Mouse (Mus musculus) heart, embryonic 13.5 days (tissue): ENCODE data around the gene Cpt1c. TPM values are rescaled to one million over a fixed set of nuclear protein-coding genes. Genes with fewer than 3 reads are reported as not detected.

Experiments used
- ATAC-seq: fragments of 200-750 bp; cut with Nextera tagmentation; 2 replicates; pipeline ENCODE4 v1.8.0; 2017; ENCODE audit warnings: moderate TSS enrichment; ENCODE audit not compliant: insufficient number of reproducible peaks, low FRiP score, low TSS enrichment; ENCODE audit errors: extremely low read depth
- H3K27ac ChIP-seq: fragments of 300-500 bp; sonication (generic); replicated peaks from 2 replicates; pipeline ENCODE4 v1.5.1; 2015; ENCODE audit warnings: moderate library complexity, mild to moderate bottlenecking, inconsistent platforms
- H3K27me3 ChIP-seq: fragments of 300-500 bp; sonication (generic); replicated peaks from 2 replicates; pipeline ENCODE4 v1.6.1; 2015; ENCODE audit warnings: mild to moderate bottlenecking, inconsistent platforms
- H3K36me3 ChIP-seq: fragments of 300-500 bp; sonication (generic); 2 replicates; pipeline ENCODE4 v1.6.1; 2015; ENCODE audit warnings: mild to moderate bottlenecking, inconsistent platforms
- H3K4me1 ChIP-seq: fragments of 300-500 bp; sonication (generic); 2 replicates; pipeline ENCODE4 v1.6.1; 2015; ENCODE audit warnings: inconsistent platforms
- H3K4me2 ChIP-seq: fragments of 300-500 bp; sonication (generic); 2 replicates; pipeline ENCODE4 v1.6.1; 2015; ENCODE audit warnings: inconsistent platforms, mild to moderate bottlenecking, moderate library complexity
- H3K4me3 ChIP-seq: fragments of 300-500 bp; sonication (generic); 2 replicates; pipeline ENCODE4 v1.5.1; 2015; ENCODE audit warnings: moderate library complexity, mild to moderate bottlenecking, inconsistent platforms
- H3K9ac ChIP-seq: fragments of 300-500 bp; sonication (generic); 2 replicates; pipeline ENCODE4 v1.6.1; 2015; ENCODE audit warnings: inconsistent platforms, mild to moderate bottlenecking, moderate library complexity
- H3K9me3 ChIP-seq: fragments of 300-500 bp; sonication (generic); 2 replicates; pipeline ENCODE4 v1.6.1; 2016; ENCODE audit warnings: inconsistent platforms
- WGBS: fragments of 180-500 bp; shearing (Covaris S2); methylation state at CpG from one replicate; pipeline ENCODE4 v1.1.7; 2015; ENCODE audit warnings: mixed read lengths; 5-methylcytosine and 5-hydroxymethylcytosine counted together
- polyA plus RNA-seq: library from polyadenylated mRNA; unstranded; fragments of >200 nt; fragmentation: Nextera tagmentation; extraction: Ambion mirVana; gene quantifications from 2 replicates; pipeline ENCODE4 v1.2.1, GENCODE M21; 2015

Gene Cpt1c
- polyA plus RNA-seq, 1 experiment from 2014 or later, result 9.8 TPM

DNA sequence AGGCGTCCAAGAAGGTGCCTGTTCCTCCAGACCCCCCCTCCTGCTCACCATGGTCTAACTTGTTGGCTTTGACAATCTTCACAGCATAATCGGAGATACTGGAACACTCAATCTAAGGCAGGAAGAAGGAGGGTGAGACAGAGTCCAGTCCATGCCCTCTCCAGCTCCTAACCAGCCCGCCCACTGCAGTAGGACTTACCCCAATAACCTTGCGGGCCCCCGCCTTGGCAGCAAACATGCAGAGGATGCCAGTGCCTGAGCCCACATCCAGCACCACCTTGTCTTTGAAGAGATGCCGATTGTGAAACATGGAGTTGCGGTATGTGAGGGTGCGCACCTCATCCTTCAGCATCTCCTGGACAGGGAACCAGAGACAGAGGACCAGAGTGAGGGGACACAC, 6.9 kb upstream of the Cpt1c start:
- H3K36me3 ChIP-seq, result peaks cover 78% of the 10 kb centered on the region
- H3K4me3 ChIP-seq, result no peak overlapping the region
- no peak overlapping the region for H3K9ac ChIP-seq
- no peak overlapping the region for H3K27ac ChIP-seq
- no peaks in the 10 kb centered on the region for H3K27me3 ChIP-seq
- no peak overlapping the region for H3K4me2 ChIP-seq
- WGBS, result 93% methylated on average over 8 of the region's 8 CpGs
- H3K9me3 ChIP-seq, result no peaks in the 10 kb centered on the region
- no peak for ATAC-seq
- H3K4me1 ChIP-seq, result peaks cover 23% of the 10 kb centered on the region

DNA sequence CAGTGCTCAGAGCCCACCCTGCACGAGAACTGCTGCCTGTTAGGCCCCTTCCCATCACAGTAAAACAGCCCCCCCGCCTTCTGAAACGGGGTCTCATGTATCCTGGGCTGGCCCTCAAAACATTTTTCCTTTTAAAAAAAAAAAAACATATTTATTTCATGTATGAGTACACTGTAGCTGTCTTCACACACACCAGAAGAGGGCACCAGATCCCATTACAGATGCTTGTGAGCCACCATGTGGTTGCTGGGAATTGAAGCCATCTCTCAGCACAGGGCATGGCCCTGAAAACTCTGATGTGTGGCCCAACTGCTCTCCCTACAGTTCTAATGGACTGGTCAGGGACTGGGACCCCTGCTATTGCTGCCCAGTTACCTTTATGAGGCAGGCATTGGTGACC, 3.6 kb upstream of the Cpt1c start:
- 93% methylated on average over 3 of the region's 3 CpGs for WGBS

DNA sequence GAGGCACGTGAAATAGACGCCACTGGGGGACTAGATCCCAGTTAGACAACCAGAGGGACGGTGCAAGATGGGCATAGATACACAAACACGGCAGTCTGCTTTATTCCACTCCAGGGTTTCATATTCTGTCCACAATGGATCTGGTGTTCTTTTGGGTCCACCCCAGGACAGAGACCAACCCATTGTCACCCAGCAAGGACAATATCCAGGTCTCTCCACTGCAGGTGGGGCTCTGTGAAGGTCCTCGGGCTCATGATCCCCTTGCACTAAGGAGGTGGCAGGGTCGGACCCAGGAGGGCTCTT, 417 bp upstream of the Cpt1c start:
- Histone ChIP-seq H3K9me3 (no peaks in the 10 kb centered on the region), H3K4me1 (peaks cover 31% of the 10 kb centered on the region), H3K27me3 (no peaks in the 10 kb centered on the region), H3K27ac (0 out of 2 replicates have a peak overlapping the region, but pooled peaks have one; percentile 2), H3K4me3 (peak overlapping the region; percentile 54; the same call in 1 of the 2 replicates), H3K9ac (no peak overlapping the region), H3K4me2 (peak overlapping the region; percentile 76), H3K36me3 (peaks cover 49% of the 10 kb centered on the region)
- no peak for ATAC-seq
- WGBS, result 23% methylated on average over 6 of the region's 6 CpGs

More for the DNA sequence above, 3.6 kb upstream of the Cpt1c start:
- Histone ChIP-seq H3K9ac (no peak overlapping the region), H3K4me1 (peaks cover 18% of the 10 kb centered on the region), H3K4me2 (no peak overlapping the region), H3K36me3 (peaks cover 80% of the 10 kb centered on the region), H3K27me3 (no peaks in the 10 kb centered on the region), H3K27ac (no peak overlapping the region), H3K4me3 (no peak overlapping the region), H3K9me3 (no peaks in the 10 kb centered on the region)
- ATAC-seq, result no peak

DNA sequence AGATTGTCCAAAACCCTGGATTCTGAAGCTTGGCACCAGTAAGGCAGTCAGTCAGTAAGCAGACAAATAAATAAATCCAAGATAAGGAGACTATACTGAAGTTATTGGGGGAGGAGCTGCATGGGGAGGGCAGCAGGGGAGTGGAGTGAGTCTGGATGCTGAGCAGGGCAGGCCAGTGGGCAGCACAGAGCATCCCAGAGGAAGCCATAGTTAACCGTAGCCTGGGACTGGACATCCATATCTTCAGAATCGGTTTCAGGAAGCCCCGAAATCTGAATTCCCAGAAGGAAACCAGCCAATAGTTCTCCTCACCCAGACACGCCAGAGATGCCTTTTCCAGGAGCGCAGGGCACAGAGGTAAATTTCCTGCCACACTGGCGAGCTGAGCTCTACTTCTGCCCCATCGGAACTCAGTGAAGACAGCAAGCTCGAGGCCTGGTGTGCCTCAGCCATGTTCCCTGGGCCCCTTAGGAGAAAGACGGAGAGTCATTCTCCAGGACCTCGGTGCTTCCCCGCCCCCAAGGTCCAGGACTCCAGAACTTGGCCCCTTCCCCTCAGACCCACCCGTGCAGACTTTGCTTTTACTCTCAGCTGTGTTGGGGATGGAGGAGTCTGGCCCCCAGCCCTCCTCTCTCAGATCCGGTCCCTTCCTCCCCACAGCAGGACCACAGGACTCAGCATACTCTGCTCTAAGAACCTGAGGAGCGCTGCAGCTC, 1.1 kb downstream of the Cpt1c start:
- H3K4me2 ChIP-seq, result peak overlapping the region; percentile 76
- peak overlapping the region; percentile 77 for H3K9ac ChIP-seq
- H3K27me3 ChIP-seq, result no peaks in the 10 kb centered on the region
- peak overlapping the region; percentile 54 for H3K4me3 ChIP-seq
- H3K4me1 ChIP-seq, result peaks cover 35% of the 10 kb centered on the region
- 0 out of 2 replicates have a peak overlapping the region, but pooled peaks have one; percentile 0 for H3K27ac ChIP-seq
- WGBS, result 42% methylated on average over 14 of the region's 14 CpGs
- peaks cover 34% of the 10 kb centered on the region for H3K36me3 ChIP-seq
- no peak for ATAC-seq
- no peaks in the 10 kb centered on the region for H3K9me3 ChIP-seq

DNA sequence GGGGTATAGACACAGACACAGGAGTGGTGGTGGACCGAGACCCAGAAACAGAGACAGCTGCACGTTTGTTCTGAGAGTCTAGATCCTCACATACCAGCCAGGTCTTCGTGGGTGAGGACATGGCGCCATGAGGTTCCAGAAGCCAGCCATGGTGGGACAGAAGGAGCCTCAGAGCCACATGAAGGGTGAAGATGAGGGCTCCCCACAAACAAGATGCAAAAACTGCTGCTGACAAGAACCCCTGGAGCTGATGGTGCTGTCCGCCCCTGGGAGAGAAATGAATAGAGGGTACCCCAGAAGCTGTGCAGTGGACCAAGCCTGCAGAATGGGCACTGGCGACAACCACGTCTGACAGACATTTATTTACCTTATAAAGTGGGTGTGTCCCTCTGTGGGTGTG, 3.5 kb downstream of the Cpt1c start:
- no peaks in the 10 kb centered on the region for H3K27me3 ChIP-seq
- peak overlapping the region; percentile 56 for H3K4me3 ChIP-seq
- 79% methylated on average over 7 of the region's 7 CpGs for WGBS
- peak overlapping the region; percentile 75 for H3K9ac ChIP-seq
- ATAC-seq, result no peak
- H3K36me3 ChIP-seq, result peaks cover 18% of the 10 kb centered on the region
- H3K4me1 ChIP-seq, result peaks cover 35% of the 10 kb centered on the region
- H3K27ac ChIP-seq, result no peak overlapping the region; the same call in 1 of the 2 replicates
- H3K4me2 ChIP-seq, result peak overlapping the region; percentile 79
- no peaks in the 10 kb centered on the region for H3K9me3 ChIP-seq

DNA sequence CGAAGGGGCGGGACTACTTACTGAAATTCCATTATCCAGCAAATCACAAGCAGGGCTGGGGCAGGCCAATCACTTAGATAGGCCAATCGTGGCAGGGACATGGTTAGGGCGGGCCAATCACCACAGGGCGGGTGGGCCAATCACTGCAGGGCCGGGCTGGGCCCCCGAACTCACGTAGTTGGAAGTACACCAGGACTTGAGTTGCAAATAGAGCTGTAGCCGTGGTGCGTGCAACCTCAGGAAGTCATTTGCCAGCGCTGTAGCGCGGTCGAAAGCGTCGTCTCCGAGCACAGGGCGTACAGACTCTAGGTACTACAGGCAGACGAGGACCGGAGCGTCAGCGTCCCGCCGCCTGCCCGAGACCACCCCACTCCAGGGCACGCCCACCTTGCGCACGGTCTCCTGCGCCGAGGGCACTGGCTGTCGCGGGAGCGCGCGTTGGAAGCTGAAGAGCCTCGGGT, 4.4 kb downstream of the Cpt1c start:
- Histone ChIP-seq H3K27ac (peak overlapping the region; percentile 74), H3K4me1 (peaks cover 35% of the 10 kb centered on the region), H3K4me2 (peak overlapping the region; percentile 79), H3K9ac (peak overlapping the region; percentile 75), H3K27me3 (no peaks in the 10 kb centered on the region), H3K36me3 (peaks cover 17% of the 10 kb centered on the region), H3K9me3 (no peaks in the 10 kb centered on the region), H3K4me3 (peak overlapping the region; percentile 56)
- WGBS, result under 1% methylated on average over 36 of the region's 36 CpGs
- peak; percentile 89 for ATAC-seq

DNA sequence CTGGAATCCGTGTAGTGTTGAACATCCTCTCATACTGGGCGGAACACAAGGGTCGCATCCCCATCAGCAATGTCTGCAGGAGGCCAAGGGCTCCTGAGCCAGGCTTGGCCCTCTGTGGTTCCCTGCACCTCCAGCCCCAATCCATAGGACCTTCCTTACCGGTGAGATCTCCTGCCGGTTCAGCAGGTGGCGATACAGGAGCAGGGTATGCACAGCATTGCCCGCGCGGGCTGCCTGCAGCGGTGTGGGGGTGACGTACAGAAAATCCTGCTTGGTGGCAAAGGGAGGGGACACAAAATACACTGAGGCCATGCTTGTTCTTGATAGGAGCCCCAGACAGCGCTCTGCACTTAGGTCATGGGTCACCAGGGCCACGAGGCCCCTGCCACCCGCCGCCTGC, 8.0 kb downstream of the Cpt1c start:
- H3K36me3 ChIP-seq, result peaks cover 42% of the 10 kb centered on the region
- ATAC-seq, result no peak
- no peak overlapping the region for H3K4me2 ChIP-seq

DNA sequence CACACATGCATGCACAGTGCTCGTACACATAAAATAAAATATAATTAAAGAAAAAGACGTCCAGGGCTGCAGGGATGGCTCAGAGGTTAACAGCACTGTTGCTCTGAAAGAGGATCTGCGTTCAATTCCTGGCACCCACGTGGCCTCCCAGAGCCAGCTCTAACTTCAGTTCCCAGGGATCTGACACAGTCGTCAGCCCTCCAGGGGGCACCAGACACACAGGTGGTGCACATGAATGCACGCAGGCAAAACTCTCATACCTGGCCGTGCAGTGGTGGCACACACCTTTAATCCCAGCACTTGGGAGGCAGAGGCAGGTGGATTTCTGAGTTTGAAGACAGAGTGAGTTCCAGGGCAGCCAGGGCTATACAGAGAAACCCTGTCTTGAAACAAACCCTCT, 8.7 kb downstream of the Cpt1c start:
- H3K4me1 ChIP-seq, result peaks cover 10% of the 10 kb centered on the region
- H3K9me3 ChIP-seq, result no peaks in the 10 kb centered on the region
- no peaks in the 10 kb centered on the region for H3K27me3 ChIP-seq
- no peak overlapping the region for H3K4me2 ChIP-seq
- no peak overlapping the region for H3K27ac ChIP-seq
- H3K36me3 ChIP-seq, result peaks cover 48% of the 10 kb centered on the region
- H3K4me3 ChIP-seq, result no peak overlapping the region
- 83% methylated on average over 7 of the region's 7 CpGs for WGBS
- no peak for ATAC-seq
- no peak overlapping the region for H3K9ac ChIP-seq

More for the DNA sequence above, 8.0 kb downstream of the Cpt1c start:
- Histone ChIP-seq H3K9ac (no peak overlapping the region), H3K27ac (no peak overlapping the region), H3K27me3 (no peaks in the 10 kb centered on the region), H3K9me3 (no peaks in the 10 kb centered on the region), H3K4me1 (peaks cover 16% of the 10 kb centered on the region), H3K4me3 (no peak overlapping the region)
- WGBS, result 60% methylated on average over 15 of the region's 15 CpGs

DNA sequence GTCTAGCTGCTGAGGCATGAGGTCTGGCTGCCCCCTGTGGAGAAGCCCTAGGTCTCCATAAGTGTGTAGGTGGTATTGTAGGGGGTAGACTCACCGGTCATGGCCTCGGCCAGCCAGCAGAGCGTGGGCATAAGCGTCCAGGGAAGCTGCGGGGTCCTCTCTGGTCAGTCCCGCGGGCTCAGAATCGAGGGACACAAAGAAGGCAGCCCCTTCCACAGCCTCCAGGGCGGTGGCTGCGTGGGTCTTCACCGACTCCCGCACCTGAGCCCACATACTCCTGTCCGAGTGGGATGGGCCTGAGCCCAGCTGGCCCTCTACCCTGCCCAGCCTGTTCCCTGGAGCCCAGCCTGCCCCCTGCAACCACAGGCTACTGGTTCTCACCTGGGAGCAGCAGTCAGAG, 9.7 kb downstream of the Cpt1c start:
- Histone ChIP-seq H3K4me1 (peaks cover 4% of the 10 kb centered on the region; the same call in 1 of the 2 replicates), H3K27ac (no peak overlapping the region), H3K4me2 (no peak overlapping the region), H3K9ac (no peak overlapping the region), H3K27me3 (no peaks in the 10 kb centered on the region), H3K9me3 (no peaks in the 10 kb centered on the region), H3K36me3 (peaks cover 54% of the 10 kb centered on the region), H3K4me3 (no peak overlapping the region)
- 91% methylated on average over 13 of the region's 13 CpGs for WGBS
- no peak for ATAC-seq

DNA sequence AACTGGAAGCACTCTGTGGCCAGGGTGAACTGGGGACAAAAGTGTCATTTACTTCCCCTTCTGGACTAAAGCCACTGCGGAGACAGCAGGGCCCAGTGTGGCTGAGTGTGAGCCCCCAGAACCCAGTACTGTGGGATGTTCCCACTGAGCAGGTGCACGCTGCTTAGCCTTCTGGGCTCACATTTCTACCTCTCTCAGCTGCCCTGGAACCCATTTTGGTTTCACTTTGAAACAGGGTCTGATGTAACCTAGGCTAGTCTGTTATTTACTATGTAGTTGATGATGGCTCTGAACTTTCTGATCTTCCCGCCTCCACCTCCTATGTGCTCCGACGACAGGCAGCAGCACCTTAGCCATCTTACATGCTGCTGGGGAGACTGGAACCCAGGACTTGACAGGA, 11.8 kb downstream of the Cpt1c start:
- peaks cover 58% of the 10 kb centered on the region for H3K36me3 ChIP-seq
- 90% methylated on average over 5 of the region's 5 CpGs for WGBS
- H3K27ac ChIP-seq, result no peak overlapping the region
- H3K9ac ChIP-seq, result no peak overlapping the region
- H3K9me3 ChIP-seq, result no peaks in the 10 kb centered on the region
- no peaks in the 10 kb centered on the region for H3K27me3 ChIP-seq
- no peak overlapping the region for H3K4me2 ChIP-seq
- H3K4me1 ChIP-seq, result no peaks in the 10 kb centered on the region
- 0 out of 2 replicates have a peak, but pooled peaks have one; percentile 28 for ATAC-seq
- no peak overlapping the region for H3K4me3 ChIP-seq

DNA sequence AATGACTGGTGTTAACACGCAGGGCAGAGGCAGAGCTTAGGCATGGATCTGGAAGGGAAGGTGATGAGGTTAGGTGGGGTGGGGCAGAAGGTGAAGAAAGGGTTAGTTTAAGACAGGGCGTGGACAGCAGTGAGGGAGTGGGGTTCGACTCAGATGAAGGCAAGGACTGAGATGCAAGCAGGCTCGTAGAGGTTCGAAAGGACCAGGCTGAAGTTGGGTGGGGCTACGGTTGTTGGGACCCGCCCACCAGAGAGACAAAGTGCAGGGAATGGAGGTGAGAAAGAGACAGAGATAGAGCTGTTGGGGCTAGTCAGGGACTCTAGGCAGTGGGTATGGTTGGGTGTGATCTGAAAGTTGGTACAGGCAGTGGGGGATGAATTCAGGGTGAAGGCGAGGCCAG, 12.3 kb downstream of the Cpt1c start:
- no peak for ATAC-seq
- Histone ChIP-seq H3K4me1 (no peaks in the 10 kb centered on the region), H3K9ac (no peak overlapping the region), H3K9me3 (no peaks in the 10 kb centered on the region), H3K27me3 (no peaks in the 10 kb centered on the region), H3K27ac (no peak overlapping the region), H3K36me3 (peaks cover 58% of the 10 kb centered on the region), H3K4me2 (no peak overlapping the region), H3K4me3 (no peak overlapping the region)
- WGBS, result 68% methylated on average over 8 of the region's 8 CpGs

DNA sequence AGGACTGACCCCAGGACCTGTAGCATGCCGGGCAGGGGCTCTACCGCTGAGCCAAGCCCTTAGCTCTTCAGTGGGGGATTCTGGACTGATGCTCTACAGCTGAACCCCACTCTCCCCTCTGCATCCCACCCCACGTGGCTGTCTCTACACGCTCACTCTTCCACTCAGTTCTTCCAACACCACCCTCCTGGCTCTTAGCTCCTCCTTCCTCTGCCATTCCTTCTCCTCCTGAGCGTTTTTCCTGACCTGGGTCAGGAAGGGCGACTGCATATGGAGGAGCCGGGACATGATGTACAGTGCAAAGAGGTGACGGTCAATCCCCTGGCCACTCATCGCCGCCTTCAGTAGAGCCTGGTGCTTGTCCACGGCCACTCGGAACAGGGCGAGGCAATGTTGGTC, 14.1 kb downstream of the Cpt1c start:
- H3K27ac ChIP-seq, result no peak overlapping the region
- H3K9ac ChIP-seq, result no peak overlapping the region
- WGBS, result 80% methylated on average over 13 of the region's 13 CpGs
- no peaks in the 10 kb centered on the region for H3K27me3 ChIP-seq
- no peaks in the 10 kb centered on the region for H3K9me3 ChIP-seq
- H3K4me1 ChIP-seq, result no peaks in the 10 kb centered on the region
- H3K4me2 ChIP-seq, result no peak overlapping the region
- no peak for ATAC-seq
- no peak overlapping the region for H3K4me3 ChIP-seq
- H3K36me3 ChIP-seq, result peaks cover 43% of the 10 kb centered on the region
